Mouse (Mus musculus) layer of hippocampus, adult 2 months (tissue): ENCODE measurements at regions not wholly inside any gene's neighbourhood (a gene's known extent, or its start where the extent isn't known, plus 50 kb on each side); places are given as distances from the start of the nearest gene placed in this dataset.

Source experiments
- DNase-seq, 2 experiments: peaks; one replicate each; pipeline ENCODE4 v3.0.0; 2022; ENCODE audit warnings: low spot score in 2 of 2
- H3K27ac ChIP-seq: fragments of 200-600 bp; 2 replicates; pipeline ENCODE4 v1.8.1; 2022
- H3K4me3 ChIP-seq: fragments of 200-600 bp; 2 replicates; pipeline ENCODE4 v1.8.1; 2022; ENCODE audit warnings: mild to moderate bottlenecking
- CTCF ChIP-seq: fragments of 200-600 bp; conservative IDR thresholded peaks from 2 replicates; pipeline ENCODE4 v1.8.1; 2022; ENCODE audit warnings: antibody characterized with exemption, mild to moderate bottlenecking, moderate library complexity

DNA sequence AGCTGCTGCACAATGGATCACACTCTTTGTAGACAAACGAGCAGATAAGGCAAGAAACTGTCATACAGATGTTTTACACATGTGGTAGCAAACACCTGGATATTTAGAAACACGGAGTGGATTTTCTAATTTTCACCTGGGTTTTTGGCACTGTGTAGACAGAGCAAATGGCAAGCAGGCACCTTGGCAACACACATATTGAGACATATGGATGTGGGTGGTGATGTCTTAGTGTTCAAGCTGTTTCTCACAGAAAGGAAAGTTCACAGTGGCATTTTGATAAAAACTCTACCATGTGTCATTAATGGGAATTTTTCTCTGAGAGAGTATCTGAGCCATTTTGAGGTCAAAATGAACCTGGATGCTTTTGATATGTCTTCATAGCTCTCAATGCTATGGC lies 417.9 kb upstream of the Megf9 start:
- Histone ChIP-seq H3K4me3 (no peak overlapping the region), H3K27ac (peak overlapping the region; percentile 85)
- no peak for TF ChIP-seq CTCF
- peak; percentile 66 to 70 for DNase-seq

DNA sequence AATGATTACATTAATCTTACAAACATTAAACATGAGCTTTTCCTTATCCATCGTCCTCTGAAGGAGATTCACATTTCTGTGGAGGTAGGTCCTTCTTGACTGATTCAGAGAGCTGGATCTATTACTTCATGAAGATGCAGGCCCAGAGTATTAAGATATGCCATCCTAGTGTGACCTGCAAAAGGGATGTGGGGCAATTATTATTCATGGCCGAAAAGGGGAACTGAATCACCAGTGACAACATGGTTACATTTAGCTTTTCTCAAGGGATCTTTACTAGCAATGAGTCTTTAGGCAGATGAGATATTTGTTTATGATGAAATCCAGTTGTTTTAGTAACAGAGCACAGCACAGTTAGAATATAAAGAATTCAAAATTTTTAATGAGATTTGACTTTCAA lies 405.4 kb upstream of the Megf9 start:
- DNase-seq: no peak
- no peak overlapping the region for H3K4me3 ChIP-seq
- no peak overlapping the region for H3K27ac ChIP-seq
- TF ChIP-seq CTCF: no peak

DNA sequence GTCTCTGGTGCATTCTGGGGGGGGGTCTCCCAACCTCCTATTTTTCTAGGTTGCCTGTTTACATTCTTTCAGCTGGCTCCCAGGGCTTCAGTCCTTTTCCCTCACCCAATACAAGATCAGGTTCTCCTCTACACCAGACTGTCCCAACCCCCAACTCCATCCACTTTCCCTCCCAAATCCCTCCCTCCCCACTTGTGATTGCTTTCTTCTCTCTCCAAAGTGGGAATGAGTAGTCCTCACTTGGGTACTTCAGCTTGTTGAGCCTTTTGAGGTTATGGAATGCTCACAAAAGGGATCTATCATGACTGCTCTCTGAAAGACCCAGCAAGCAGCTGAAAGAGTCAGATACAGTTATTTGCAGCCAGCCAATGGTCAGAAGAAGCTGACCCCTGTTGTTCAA lies 399.3 kb upstream of the Megf9 start:
- no peak for TF ChIP-seq CTCF

DNA sequence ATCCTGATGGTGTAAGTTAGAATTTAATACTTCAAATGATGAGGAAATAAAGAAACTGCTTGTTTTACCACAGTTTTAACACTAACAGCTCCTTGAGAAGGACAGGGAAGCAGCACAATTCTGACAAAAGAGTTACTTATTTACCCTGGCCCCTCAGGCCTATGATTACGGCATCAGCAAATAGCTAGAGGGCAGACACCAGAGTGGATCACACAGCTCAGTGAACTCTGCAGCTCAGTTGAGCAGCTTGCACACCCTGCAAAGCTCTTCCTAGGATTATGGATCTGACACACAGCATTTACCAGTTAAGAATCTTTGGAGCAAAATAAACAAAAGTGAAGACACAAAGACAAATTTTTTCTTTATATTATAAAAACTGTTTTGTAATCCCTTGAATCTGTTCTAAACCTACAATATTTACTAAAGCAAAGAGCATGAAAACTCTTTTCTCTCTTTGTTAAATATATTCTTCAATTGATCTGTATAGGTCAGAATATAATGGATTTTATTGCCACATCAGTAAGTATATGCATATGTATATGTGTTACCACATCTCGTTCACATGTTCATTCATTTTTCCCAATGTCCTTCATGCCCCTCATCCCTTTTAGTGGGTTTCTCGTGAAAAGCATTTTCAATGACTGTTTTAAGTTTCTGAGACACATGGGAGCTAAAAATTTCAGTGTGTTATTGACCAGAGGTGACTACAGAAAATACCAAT lies 387.3 kb upstream of the Megf9 start:
- H3K27ac ChIP-seq: no peak overlapping the region
- H3K4me3 ChIP-seq: no peak overlapping the region
- TF ChIP-seq CTCF: no peak
- no peak for DNase-seq

More for the DNA sequence above, 399.3 kb upstream of the Megf9 start:
- no peak overlapping the region for H3K4me3 ChIP-seq
- DNase-seq: no peak
- H3K27ac ChIP-seq: no peak overlapping the region

DNA sequence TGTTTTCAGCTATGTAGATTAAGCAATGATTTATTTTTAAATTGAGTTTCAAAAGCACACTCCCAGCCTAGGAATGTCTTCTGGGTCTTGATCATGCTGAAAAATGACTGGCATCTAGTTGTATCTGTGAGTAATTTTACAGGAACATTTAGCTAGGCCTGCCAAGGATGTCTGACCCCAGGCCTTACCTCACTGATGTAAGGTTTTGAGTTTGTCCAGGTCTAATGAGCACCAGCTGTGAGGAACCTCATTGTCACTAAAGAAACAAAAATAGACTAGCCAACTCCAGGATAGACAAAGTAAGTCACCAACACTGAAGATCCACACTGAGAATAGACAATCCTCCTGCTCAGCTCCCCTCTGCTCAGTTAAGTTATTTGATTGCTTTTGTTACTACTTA lies 379.8 kb upstream of the Megf9 start:
- TF ChIP-seq CTCF: no peak
- Histone ChIP-seq H3K4me3 (no peak overlapping the region), H3K27ac (no peak overlapping the region)
- DNase-seq: no peak

DNA sequence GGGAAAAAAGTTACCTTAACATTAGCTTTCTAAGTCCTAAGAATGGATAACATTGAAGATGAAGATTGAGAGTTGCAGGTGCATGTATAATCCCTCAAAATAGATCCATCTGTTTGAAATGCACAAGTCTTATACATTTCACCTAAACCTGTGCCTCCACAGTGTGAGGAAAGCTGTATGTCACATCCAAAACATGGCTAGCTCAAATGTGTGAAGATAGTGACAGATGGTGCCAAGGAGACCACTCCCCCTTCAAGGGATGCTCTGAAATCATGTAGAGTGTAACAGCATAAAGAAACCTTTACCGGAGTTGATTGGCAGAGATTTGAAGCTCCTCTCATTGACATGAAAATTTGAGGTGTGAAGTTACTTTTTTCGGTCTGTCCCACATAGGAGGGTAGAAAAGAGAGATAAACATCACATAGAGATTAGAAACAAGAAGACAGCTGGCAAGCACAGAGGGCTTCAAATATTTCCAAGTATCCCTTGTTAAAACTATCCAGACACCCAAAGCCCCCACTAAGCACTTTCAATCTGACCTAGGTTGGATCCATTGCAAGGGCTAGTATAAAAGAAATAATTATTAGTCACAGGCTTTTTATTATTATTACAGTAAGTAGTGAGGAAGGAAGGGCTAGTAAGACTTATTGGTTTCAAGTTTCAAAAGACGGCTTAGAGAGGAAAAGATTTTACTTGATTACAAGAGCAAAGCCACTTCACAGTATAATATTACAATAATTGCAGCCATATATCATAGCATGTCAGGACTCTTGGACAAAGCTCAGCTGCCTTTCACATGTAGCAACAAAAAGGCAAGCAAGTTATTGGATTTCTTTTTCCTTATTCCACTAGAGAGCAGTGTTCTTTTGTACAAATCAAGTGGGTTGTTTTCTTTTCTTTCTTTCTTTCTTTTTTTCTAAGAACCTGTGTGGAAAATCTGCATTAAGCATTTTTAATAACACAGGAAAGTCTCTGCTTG lies 372.3 kb upstream of the Megf9 start:
- H3K4me3 ChIP-seq: no peak overlapping the region
- DNase-seq: no peak
- peak; percentile 72 for TF ChIP-seq CTCF
- H3K27ac ChIP-seq: no peak overlapping the region
